Mouse (Mus musculus) cerebellum, postnatal 36 days (tissue): Measurements from ENCODE around the gene Stim1.

ENCODE experiments used
- DNase-seq, 2 experiments: peaks; one replicate each; pipeline ENCODE4 v3.0.0; 2021 to 2022; ENCODE audit warnings: mixed read lengths in 2 of 2

Gene Stim1

DNA sequence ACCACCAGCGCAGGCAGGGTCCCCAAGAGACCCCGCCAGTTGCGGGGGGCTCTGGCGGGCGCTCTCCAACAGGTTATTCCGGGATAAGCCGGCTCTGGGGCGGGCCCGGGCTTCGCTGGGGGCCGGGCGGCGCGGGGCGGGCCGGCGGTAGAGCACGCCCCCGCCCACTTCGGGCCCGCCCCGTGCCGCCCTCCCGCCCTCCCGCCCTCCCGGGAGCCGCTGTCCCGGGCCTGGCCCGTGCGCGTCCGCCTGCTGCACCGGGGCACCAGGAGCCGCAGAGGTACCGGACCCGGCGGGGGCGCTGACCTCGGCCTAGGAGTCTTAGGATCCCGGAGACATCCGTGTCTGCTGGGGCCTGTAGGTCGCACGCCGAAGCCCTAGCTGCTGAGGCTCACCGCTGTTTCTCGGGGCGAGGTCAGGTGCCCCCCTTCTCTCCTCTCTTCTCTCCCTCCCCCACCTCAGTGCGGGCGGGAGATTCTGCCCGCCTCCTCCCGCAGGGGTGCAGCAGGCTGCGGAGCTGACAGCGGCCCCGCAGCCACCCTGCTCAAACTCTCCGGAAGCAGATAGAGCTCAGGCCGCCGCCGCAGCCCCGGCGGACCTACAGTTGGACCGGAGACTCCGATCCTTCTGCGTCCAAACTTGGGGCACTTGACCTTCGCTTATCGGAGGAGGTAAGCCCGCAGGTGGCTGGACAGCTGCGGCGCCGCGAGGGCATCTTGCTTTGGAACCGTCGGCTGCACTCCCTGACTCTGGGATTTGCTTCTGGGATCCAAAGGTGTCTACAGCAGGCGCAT, at the start of gene Stim1:
Stim1 (plus strand) TSS at position 206 of the 794 bp plus-strand sequence.
- peak in 1 of 2 experiments; percentile 72 for DNase-seq

DNA sequence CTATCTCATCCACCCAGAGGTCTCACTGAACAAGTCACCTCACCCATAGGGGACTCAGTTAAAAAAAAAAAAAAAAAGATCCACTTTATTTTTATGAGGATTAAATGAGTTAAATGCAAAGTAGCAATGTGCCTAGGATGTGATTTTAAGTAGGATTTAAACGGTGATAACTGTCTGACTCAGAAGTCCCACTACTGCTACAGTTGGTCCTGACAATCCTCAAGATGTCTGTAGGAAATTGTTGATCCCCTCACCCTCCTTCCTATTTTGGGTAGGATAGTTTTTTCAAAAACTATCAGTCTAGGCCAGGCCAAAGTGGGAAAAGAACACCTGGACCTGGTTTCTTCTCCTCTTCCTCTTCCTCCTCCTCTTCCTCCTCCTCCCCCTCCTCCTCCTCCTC, 45.7 kb upstream of the Stim1 start:
- DNase-seq = no peak

DNA sequence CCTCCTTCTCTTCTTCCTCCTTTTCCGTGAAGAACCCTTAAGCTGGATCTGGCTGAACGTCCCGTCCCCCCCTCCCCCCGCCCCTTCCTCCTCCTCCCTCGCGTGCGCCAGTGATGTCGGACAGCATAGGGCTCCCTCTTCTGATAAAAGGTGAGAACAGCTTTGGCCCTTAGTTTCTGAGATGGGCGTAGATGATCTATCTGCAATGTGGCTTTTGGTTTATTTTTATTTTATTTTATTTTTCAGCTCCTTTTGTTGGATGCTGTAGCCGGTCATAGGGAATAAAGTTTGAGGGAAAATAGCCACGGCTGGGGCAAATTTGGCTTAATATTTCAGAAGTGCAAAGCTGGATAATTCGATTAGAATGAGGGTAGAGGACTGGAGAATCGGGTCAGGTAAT, 45.3 kb upstream of the Stim1 start:
- peak in 1 of 2 experiments; percentile 44 for DNase-seq

GRCm38 (mm10) chr7:102222830-102223556, 44.6 kb upstream of the Stim1 start:
- peak; percentile 35 to 53 for DNase-seq

DNA sequence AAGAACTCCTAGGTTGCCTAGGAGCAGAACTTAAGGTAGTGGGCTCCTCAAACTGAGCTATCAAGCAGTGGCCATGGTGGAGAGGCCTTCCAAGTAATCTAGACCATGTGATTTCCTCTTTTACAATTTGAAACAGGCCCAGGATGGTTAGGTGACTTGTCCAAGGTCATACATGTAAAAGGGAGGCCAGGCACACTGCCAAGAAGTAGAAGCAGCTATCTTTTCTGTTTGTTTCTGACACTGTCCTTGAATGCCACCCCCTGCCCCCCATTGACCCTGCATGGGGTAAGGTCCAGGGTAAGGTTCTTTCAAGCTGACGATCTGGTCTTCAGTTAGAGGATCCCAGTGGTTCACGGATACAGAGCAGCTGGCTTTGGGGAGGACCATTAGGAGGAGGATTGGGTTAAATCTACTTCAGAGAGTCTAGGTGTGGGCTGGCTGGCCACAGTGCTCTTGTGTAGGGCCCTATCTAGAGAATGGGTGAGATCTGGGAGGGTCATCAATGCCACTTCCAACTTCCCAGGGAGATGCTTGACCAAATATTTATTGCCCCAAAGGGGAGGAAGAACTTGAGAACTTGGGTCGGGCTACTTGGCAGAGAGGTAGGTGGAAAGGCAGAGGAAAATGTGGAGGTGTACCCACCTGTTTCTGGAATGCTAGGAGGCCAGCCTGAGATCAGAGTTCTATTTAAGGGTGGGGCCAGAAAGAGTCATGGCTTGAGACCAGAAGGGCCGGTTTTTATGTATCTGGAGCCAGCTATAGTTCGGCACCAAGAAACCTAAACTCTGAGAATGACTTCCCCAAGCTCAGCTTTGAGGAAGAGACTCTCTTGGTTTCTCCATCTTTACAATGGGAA, 43.5 kb upstream of the Stim1 start:
- no peak for DNase-seq

DNA sequence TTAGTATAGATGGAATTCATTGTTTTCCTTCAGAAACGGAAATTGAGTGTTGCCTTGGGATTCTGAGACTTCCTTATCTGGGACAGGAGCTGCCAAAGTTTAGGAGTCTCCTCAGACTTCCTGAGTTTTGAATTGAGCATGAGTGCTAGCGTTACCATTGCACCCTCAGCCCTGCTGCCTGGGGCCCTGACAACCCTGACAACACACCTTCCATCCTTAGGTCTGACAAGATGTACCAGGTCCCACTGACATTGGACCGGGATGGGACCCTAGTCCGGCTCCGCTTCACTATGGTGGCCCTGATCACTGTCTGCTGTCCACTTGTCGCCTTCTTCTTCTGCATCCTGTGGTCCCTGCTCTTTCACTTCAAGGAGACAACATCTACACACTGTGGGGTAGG, 41.6 kb upstream of the Stim1 start:
- no peak for DNase-seq

DNA sequence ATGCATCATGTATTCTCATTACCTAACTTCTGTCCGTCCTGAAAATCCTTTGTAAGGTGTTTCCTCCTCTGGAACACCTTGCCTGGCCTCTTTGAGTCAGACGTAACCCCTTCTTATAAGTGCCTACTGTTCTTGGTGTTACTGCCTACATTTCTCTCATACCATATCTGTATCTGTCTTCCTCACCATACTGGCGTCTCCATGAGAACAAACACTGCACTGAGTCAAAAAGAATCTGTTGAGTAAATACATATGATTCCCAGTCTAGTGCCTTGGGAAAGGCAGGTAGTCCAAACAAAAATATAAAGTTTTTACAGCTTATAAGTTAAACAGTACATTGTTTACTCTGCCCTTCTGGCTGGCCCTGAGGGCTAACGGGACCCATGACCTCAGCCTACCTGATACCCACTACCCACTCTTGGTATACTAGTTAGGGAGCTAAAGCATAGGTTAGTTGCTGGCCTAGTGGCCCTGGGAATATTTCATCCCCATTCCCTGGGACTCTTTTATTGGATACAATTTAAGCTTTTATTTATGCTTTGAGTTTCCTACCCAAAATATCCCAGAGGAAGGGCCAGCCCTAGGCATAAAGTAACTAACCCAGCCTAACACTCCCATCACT, 39.4 kb upstream of the Stim1 start:
- DNase-seq = no peak

DNA sequence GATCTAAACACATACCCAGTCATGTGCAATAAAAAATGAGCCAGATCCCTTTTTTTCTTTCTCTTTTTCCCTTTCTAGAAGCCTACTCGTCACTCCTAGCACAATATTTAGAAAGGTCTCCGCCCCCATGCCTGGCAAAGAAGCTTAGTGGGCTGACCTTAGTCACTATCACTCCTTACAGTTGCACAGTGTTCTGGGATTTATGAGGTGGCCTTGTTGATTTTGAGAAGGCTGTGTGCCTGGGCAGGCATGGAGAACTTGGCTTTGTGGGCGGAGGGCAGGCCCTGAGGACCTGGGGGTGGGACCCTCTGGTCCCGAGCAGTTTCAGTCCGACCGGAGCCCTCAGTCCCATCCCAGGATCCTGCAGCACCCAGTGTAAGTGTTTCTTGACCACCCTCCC, 37.8 kb upstream of the Stim1 start:
- no peak for DNase-seq

GRCm38 (mm10) chr7:102233059-102233458, 34.5 kb upstream of the Stim1 start:
- no peak for DNase-seq

DNA sequence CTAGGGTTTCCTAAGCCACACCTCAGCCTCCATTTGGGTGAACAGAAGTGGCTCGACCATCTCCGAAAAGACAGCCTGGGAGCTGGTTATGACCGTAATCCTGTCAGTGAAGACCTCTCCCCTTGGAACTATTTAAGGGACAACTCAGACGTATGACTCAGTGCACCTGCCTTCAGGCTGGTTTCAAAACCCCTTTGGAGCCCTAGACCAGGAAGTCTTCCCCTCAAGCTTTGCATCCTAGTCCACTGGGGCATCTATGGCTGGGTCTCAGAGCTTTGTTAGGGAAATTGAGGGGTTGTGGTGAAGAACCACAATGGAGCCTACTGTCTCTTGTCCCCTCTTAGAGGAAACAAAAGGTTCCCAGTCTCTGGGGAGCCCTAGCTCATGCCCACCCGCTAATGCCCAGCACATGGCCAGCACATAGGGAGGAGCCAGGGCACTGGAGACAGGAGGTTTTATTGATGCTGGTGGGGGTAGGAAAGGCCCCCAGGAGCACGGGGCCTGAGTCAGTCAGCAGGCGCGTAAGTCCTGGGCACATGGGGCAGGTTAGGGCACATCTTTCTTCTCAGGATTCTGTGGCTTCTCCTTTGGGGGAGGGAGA, 28.8 kb upstream of the Stim1 start:
- no peak for DNase-seq

- DNase-seq = no peak
Observed at GRCm38 (mm10) chr7:102239591-102239990, 28.0 kb upstream of the Stim1 start.

- no peak for DNase-seq
Observed at GRCm38 (mm10) chr7:102242371-102242770, 25.2 kb upstream of the Stim1 start.

GRCm38 (mm10) chr7:102242917-102243316, 24.7 kb upstream of the Stim1 start:
- no peak for DNase-seq

DNA sequence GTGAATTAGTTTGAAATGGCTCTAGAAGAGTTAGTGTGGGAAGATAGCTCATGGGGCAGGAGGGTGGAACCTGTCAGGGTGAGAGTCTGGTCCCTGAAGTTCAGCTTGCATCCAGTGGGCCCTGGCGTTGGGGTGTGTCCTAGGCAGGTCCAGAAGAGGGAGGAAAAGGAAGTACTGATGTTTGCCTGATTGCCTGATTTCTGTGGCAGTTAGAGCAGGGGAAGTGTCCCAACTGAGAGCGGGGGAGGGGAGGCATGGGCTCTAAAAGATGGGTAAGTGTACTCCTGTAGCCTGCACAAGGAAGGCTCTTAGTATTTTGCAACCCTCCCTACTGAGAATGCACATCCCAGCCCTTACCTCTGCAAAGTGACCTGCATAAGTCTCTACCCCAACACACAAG, 23.7 kb upstream of the Stim1 start:
- no peak for DNase-seq

DNA sequence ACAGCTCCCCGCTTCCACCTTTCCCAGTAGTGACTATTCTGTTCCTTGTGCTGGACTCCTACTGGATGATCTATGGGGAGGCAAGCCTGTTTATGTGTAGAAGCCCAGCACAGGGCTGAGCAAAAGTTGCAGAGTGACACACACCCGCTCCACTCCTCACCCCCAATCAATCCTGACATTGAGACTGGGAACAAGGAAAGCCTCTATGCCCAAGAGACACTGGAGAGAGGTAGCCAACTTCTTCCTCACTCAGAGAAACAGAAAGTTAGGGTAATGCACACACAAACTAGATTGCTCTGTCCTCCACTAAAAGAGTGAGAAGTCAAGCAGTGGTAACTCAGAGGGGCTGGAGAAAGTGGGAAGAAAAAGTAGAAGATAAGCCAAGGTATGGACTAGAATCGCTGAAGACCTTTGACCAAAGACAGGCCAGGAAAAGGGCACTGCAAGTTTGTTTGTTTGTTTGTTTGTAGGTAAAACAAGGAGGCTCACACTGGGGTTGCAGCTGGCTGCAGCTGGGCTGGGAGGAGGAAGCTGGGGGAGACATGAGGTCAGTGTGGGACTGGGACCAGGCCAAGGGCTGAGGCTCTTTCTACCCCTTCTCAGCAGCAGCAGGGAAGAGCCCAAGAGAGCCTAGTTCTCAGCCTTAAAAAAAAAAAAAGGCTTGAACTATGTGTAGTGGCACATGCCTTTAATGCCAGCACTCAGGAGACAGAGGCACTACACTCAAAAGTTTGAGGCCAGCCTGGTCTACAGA, 22.6 kb upstream of the Stim1 start:
- DNase-seq = no peak

- no peak for DNase-seq
Observed at GRCm38 (mm10) chr7:102245775-102246174, 21.8 kb upstream of the Stim1 start.

GRCm38 (mm10) chr7:102246265-102246664, 21.3 kb upstream of the Stim1 start:
- DNase-seq = no peak

DNA sequence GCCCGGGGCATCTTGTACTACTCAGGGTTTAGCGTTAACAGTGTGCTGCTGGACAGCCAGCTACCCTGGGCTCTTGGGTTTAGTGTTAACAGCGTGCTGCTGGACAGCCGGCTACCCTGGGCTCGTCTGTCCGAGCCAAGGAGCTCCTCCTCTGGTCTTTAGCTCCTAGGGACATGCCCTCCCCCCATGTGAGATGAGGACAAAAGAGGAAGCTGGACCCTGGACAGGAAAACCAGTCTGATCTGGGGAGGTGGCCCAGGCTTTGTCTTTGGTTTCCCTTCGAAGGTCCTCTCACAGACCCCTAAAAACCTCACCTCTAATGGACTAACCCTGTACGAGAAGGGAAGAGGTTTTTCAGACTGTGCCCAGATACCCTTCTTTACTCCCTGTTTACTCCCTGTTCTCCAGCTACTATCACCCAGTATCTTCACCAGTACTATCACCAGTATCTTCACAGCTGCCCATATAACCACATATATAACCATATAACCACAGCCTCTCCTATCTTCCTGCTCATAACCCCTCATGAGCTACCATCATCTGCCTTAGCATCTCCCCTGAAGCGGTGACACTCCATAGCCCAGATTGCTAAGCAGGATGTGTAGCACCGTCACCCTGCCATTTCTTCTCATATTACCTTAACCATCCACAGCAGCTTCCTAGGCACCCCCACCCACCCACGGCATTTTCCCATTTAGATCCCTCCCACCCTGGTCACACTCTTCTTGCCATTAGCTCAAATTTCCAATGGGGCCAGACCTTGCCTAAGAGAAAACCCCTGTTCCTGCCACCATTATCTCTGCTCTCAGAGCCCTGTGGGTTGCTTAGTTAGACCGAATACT, 20.4 kb upstream of the Stim1 start:
- DNase-seq = no peak

DNA sequence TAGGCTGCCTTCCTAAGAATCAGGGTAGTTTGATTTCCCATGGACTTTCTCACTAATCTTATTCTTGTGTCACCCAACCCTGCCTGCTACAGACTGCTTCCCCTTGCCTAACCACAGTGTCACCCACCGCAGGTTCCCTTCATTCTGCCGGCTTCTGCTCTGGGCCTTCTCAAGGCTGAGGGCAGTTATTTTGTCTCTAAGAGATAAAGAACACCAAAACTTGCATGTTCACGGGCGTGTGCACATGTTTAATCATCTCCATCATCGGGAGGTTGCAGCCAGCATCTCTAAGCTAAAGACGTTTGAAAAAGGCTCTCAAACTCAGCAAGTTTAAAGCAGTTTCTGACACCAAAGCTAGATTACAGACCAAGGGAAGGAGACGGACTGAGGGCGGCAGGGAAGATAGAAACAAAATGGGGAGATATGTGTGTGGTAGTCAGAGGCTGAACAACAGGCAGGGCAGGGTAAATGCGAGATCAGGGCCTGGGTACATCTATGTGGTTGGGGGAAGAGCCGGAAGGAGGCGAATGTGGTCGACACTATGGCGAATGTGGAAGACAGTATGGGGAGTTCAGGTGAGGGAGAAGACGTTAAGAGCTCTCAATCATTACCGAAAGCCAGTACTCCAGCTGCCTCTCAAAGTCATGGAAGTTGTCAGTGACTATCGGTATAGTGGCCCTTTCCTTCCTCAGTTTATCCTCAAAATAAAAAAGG, 18.8 kb upstream of the Stim1 start:
- DNase-seq = no peak

DNA sequence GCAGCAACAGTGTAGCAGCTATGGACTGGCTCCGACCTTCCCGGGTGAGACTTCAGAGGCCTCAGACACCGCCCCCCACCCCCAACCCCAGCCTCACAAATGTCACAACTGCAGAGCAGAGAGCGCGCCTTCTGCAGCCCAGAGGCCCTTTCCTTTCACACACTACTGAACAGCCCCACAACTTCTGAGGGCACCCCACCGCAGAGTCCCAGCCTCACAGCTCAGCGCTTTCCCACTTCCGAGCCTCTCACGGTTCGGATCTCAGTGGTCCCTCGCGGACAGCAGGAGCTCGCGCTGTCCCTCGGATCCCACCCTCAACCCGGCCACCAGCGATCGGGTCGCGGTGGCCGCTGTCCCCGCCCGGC, 18.1 kb upstream of the Stim1 start:
- peak in 1 of 2 experiments; percentile 20 for DNase-seq
